ENCODE assay signal across 25 mouse cellular contexts in genomic region chr16:92629829-92630228, GRCm38 (mm10).
"Had no signal": no experiment of that assay in that cellular context is flagged by ENCODE, and none has a peak within 500 bp of the region (broad histone marks: within the 10 kb centered on the region; RNA-seq: fewer than 3 reads in every experiment).

No protein-coding gene starts in this region.

- H3K9me3 ChIP-seq: heart, embryonic 10.5 days; heart, embryonic 12.5 days; hindbrain, embryonic 12.5 days; intestine, embryonic 15.5 days; limb, embryonic 13.5 days; limb, embryonic 15.5 days; liver, embryonic 12.5 days had no signal

- H3K27ac ChIP-seq: heart, embryonic 10.5 days; hindbrain, embryonic 12.5 days; hindbrain, embryonic 14.5 days; intestine, embryonic 15.5 days; layer of hippocampus, adult 2 months; left cerebral cortex, adult 2 months; limb, embryonic 13.5 days; limb, embryonic 15.5 days; liver, embryonic 12.5 days; liver, embryonic 14.5 days had no signal

- H3K27me3 ChIP-seq: intestine, embryonic 15.5 days; limb, embryonic 13.5 days; limb, embryonic 15.5 days; liver, embryonic 12.5 days had no signal

- DNase-seq: gastrocnemius, postnatal 10 days; gastrocnemius, postnatal 25 days; heart, adult 18-20 months; heart, postnatal 14 days; heart, postnatal 36 days; kidney, adult 18-20 months; kidney, adult 8-10 months; kidney, postnatal 10 days; kidney, postnatal 25 days; kidney, postnatal 4 days; left cerebral cortex, postnatal 4 days had no signal

- ATAC-seq: hindbrain, embryonic 16.5 days; inflammation-experienced regulatory T-cells, adult 6 months; intestine, embryonic 15.5 days; intestine, postnatal 0 days; liver, embryonic 12.5 days had no signal

- H3K36me3 ChIP-seq: heart, embryonic 10.5 days; heart, embryonic 12.5 days; hindbrain, embryonic 12.5 days; intestine, embryonic 15.5 days; limb, embryonic 13.5 days; limb, embryonic 15.5 days had no signal

- H3K4me3 ChIP-seq: heart, embryonic 10.5 days; heart, embryonic 12.5 days; hindbrain, embryonic 12.5 days; intestine, embryonic 15.5 days; layer of hippocampus, adult 2 months; left cerebral cortex, adult 2 months; limb, embryonic 13.5 days; limb, embryonic 15.5 days; liver, embryonic 12.5 days had no signal
